Mouse (Mus musculus) activated CD4-positive, CD25-positive, alpha-beta regulatory T cell, adult 4 months (primary cell): Measurements from ENCODE around the gene Plxnc1. TPM values are rescaled to one million over a fixed set of nuclear protein-coding genes. Genes with fewer than 3 reads are reported as not detected.

Experiments used
- ATAC-seq: one replicate; pipeline ENCODE4 v1.8.0; 2017
- polyA plus RNA-seq, 2 experiments: library from polyadenylated mRNA; unstranded; fragments of 100-300 nt; shearing (Covaris generic); gene quantifications; one replicate each; pipeline ENCODE4 v1.2.1; 2017

Plxnc1 gene
- polyA plus RNA-seq, 2 experiments from 2014 or later: 21.2 to 26.3 TPM

- ATAC-seq: no peak
Measured at GRCm38 (mm10) chr10:94818781-94819665, 125.6 kb downstream of the Plxnc1 start.

GRCm38 (mm10) chr10:94818127-94818526 is 126.5 kb downstream of the Plxnc1 start:
- no peak for ATAC-seq

GRCm38 (mm10) chr10:94811907-94812851 is 132.5 kb downstream of the Plxnc1 start:
- no peak for ATAC-seq

DNA sequence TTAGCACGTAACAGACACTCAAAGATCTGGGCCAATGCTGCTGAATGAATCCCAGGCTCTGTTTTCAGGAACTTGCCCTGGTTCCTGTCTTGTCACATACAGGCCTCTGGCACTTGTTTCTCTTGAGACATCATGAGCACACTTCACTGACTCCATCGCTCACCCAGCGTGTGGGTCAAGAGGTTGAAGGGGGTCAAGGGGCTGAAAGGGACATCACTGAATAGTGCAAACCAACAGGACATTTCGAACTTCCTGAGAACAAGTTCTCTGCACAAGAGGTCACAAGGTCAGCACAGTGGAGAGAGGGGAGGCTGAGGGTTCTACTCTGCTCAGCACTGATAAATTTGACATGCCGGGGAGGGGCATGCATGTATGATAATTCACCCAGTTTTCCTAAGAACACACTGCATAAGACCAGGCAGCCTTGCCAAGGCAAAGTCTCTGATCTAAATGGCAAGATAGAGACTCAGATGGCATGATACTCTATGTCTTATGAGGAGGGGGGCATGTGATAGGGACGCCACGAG is 134.6 kb downstream of the Plxnc1 start:
- ATAC-seq: no peak

- no peak for ATAC-seq
Measured at GRCm38 (mm10) chr10:94808275-94808674, 136.4 kb downstream of the Plxnc1 start.

DNA sequence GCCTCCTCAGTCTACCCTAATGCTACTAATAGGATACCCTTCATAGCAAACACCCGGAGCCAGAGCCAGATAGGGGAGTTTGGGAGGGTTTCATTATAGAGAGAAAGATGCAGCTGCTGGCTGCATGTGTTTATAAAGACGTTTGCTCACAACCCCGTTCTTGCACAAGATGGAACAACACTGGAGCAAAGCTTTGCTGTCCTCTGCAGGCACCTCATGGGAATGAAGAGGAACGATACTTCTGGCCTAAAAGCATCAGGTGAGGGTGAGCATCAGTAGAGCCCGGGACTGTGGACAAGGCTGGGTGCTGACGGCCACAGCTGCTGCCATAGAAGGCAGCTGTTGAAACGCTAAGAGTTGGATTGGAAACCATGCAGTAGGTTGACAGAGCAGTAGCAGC is 137.3 kb downstream of the Plxnc1 start:
- ATAC-seq: no peak

DNA sequence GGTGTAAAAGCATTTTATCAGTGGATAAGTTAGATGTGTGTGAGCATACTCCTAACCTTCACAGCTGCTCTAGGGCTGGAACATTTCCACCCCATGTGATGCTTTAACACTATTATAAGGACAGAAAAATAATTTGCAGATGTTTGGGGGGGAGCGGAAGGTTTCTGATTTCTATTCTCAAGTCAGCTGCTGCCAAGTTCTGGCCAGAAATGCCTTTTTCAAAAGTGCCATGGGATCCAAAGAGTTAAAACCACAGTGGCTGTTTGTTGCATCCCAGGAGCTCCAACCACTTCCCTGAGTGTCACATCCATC is 139.8 kb downstream of the Plxnc1 start:
- ATAC-seq: no peak

DNA sequence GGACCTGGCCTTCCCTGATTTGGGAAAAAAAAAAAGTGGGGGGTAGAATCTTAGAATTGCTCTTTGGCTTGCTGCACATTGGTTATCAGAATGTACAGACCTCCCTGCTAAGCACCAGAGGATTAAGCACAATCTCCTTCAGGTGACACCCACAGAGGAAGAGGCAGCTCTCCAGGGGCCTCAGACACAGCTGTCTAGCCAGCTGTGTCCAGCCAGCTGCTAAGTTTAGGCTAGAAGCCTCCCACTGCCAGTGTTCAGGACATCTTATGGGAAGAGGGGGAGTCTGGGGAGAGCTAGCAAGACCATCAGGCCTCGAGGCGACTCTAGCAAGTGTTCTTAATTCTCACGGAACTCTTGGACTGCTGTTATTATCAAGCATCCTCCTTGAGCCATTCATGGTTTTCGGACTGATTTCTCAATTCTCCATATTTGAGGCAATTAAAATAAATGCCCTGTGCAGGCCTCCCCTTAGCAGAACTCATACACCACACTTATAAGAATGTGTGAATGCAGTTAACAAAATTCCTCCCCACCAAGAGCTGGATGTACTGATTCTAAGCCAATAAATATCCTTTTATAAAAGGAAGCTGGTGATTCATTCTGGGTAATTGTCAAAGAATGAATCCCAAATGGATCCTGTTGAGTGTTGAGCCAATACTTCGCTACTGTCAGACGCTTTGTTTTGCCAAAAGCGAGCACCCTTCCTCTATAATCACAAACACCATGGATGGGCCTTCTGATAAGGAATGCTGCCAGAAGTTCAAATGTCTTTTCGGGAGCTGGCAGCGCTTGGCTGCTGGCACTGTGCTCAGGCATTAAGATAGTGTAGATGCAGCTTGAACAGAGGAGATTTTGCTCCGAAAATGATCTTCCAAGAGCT is 140.4 kb downstream of the Plxnc1 start:
- no peak for ATAC-seq

DNA sequence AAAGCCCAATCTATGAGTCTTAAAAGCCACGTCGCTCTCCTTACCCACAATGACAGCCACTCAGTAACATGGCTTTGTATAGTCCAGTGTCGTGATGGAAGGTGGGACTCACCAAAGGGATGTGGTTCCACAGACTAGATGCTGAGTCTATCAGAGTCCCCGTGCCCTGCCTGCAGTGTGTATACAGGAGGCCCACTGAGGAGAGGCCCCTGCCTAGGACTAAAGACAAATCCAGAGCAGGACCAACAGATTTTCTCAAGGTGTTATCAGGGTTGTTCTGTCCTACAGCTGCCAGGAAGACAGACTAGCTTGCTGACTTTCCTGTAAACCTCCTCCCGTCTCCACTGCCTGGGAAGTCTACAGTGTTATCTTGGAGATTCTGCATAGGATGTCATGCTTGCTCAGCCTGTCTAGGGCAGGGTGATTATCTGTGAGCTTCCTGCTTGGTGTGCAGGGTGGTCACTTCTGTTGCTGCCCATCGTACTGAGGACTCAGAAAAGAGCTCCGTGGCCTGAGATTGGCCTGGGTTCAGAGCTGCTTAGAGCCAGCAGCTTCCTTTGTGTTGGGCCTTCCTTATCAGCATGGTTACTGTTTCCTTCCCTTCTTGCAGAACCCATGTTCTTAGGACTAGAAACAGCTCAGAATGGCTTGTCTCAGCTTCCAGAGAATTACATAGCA is 143.8 kb downstream of the Plxnc1 start:
- no peak for ATAC-seq

DNA sequence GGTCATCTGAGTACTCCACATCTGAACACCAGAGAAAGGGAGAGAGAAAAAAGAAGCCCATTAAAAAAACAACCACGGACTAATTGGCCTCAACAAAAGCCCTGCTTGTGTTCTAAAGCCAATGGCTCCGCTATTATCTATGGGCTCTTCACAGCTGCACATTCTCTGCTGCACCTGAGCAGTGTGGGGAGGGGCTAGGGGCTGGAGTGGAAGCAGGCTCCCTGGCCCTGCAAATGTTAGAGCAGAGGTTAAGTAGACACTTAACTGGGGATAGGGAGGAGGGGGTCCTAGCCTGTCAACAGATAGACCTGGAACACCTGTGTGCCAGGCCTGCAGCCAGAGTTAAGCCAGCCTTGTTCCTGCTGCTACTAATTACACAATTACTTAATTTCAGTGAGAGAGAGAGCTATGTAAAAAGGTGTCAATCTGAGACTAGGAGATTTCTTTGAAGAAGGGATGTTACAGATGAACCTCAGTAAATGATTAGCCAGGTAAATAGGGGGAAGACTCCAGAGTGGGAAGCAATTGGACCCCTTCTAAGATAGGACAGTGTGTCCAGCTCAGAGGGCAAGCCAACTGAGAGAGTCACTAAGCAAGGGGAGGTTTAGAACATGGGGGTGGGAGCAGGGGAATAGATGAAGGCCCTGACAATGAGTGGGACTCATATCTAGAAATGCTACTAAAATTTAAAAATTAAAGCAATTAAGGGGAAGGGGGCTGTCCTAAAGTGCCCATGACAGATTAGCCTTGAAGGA is 145.0 kb downstream of the Plxnc1 start:
- no peak for ATAC-seq

- no peak for ATAC-seq
Measured at GRCm38 (mm10) chr10:94798128-94798527, 146.5 kb downstream of the Plxnc1 start.

GRCm38 (mm10) chr10:94794666-94795244 is 149.9 kb downstream of the Plxnc1 start:
- ATAC-seq: no peak

DNA sequence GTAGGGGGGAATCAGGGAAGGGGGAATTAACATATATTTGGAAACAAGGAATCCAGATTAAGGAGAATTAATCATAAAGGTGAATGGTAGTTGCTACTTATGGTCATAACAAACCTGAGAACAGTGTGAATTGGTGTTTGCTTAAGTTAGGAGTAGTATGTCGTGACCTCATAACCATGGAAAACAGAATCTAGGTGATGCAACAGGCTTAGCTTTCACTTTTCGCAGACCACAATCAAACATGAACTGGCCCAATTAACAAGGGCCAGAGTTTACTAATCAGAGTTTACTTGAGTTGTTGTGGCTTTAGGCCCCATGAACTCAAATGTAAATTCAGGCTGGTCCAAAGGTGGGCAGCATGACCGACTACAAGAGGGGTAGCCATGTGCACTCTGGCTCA is 150.7 kb downstream of the Plxnc1 start:
- no peak for ATAC-seq

GRCm38 (mm10) chr10:94789205-94789604 is 155.4 kb downstream of the Plxnc1 start:
- ATAC-seq: no peak

DNA sequence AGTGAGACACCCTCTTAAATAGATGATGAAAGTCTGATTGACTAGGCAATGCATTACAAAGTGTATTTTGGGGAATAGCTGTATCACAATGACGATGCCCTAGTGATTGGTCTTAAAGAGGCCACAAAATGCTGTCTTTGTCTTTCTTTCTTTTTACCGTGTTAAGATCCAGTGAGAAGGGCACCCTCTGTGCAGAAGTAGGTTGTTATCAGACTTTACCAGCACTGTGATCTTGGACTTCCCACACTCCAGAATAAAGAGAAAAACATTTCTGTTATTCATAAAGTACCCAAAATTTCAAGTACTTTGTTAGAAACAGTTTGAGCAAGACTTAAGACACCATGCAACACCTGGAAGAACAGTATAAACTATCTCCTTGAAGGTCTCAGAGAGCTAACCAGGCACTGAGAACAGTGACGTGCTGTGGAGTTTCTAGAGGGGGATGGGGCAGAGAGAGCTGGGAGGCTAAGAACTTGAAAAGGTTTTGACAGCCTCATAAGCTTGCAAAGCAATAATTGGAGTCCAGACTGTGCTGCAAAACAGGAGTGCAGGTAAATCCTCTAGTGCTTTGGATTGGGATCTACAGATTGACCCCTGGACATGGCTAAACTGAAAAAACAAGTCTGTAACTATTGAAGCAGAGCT is 163.9 kb downstream of the Plxnc1 start:
- ATAC-seq: no peak

- ATAC-seq: no peak
Measured at GRCm38 (mm10) chr10:94779319-94779718, 165.3 kb downstream of the Plxnc1 start.

DNA sequence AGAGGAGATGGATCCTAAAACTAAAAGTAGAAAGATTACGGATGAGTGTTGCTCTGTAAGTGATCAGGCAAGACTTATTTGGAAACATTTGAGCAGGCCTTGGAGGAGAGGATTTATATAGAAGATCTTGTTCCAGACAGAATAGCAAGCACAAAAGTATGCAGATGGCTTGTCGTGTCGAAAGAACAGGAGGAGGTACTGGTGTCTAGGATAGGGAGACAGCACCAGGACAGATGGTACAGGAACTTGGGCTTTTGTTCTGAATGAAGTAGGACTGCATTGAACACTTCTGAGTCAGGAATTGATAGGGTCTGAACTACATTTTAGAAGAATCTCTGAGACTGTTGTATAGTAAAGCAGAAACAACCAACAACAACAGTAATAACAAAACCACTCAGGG is 167.1 kb downstream of the Plxnc1 start:
- no peak for ATAC-seq

GRCm38 (mm10) chr10:94771496-94771895 is 173.1 kb downstream of the Plxnc1 start:
- ATAC-seq: no peak

DNA sequence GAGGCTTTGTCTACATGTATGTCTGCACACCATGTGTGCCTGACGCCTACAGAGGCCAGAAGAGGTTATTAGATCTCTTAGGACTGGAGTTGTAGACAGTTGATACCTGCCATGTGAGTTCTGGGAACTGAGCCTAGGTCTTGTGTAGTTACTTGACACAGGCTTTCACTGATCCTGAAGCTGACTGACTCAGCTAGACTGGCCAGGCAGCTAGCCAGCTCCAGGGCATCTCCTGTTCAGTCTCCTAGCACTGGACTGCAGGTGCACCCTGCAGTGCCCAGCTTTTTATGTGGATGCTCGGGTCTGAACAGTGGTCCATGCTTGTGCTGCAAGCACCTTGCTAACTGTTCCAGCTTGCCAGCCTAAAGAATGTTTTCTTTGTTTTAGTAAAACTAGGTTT is 197.6 kb downstream of the Plxnc1 start:
- no peak for ATAC-seq

DNA sequence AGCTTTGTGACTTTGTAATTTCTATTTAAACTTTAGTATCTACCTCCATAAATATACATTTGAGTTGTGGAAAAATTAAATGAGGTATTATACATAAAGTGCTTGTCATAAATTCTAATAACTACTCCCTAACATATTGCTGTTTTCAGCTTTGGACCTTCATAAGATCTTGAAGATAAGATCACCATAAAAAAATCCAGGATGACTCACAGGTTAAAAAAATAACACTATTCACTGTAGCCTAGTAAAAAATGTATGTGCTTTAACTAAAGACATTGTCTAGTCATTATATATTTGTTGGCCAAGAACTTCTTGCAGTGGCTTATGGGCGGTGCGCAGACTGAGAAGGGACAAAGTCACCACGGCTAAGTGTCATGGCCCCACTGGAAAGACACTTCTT is 203.2 kb downstream of the Plxnc1 start:
- ATAC-seq: no peak
